Mouse (Mus musculus) intestine, embryonic 14.5 days (tissue): ENCODE data around the gene Ntrk3. TPM values are rescaled to one million over a fixed set of nuclear protein-coding genes. Genes with fewer than 3 reads are reported as not detected.

Experiments used
- ATAC-seq: fragments of 200-750 bp; cut with Nextera tagmentation; replicated peaks from 2 replicates; pipeline ENCODE4 v1.8.0; 2017; ENCODE audit warnings: low read depth, moderate number of reproducible peaks, moderate TSS enrichment, moderate library complexity; ENCODE audit not compliant: low FRiP score, low TSS enrichment
- DNase-seq: peaks from one replicate; pipeline ENCODE4 v3.0.0-alpha.2; 2018; ENCODE audit warnings: low spot score
- H3K27ac ChIP-seq: fragments of 300-500 bp; sonication (generic); 2 replicates; pipeline ENCODE4 v1.5.1; 2014; ENCODE audit warnings: low read depth, mild to moderate bottlenecking, control low read depth
- H3K27me3 ChIP-seq: fragments of 300-500 bp; sonication (generic); replicated peaks from 2 replicates; pipeline ENCODE4 v1.6.1; 2014; ENCODE audit warnings: low read length, control low read depth; ENCODE audit not compliant: control insufficient read depth, insufficient read depth
- H3K36me3 ChIP-seq: fragments of 300-500 bp; sonication (generic); 2 replicates; pipeline ENCODE4 v1.6.1; 2014; ENCODE audit warnings: low read length, control low read depth; ENCODE audit not compliant: control insufficient read depth, insufficient read depth
- H3K4me1 ChIP-seq: fragments of 300-500 bp; sonication (generic); replicated peaks from 2 replicates; pipeline ENCODE4 v1.6.1; 2014; ENCODE audit warnings: low read length, control low read depth, mixed read lengths; ENCODE audit not compliant: control insufficient read depth, insufficient read depth
- H3K4me2 ChIP-seq: fragments of 300-500 bp; sonication (generic); 2 replicates; pipeline ENCODE4 v1.6.1; 2014; ENCODE audit warnings: low read length
- H3K4me3 ChIP-seq: fragments of 300-500 bp; sonication (generic); 2 replicates; pipeline ENCODE4 v1.5.1; 2014; ENCODE audit warnings: low read depth, low read length, control low read depth, mixed read lengths
- H3K9ac ChIP-seq: fragments of 300-500 bp; sonication (generic); 2 replicates; pipeline ENCODE4 v1.6.1; 2014; ENCODE audit warnings: mild to moderate bottlenecking, low read length
- H3K9me3 ChIP-seq: fragments of 300-500 bp; sonication (generic); 2 replicates; pipeline ENCODE4 v1.6.1; 2016; ENCODE audit warnings: low read length, control low read depth; ENCODE audit not compliant: control insufficient read depth
- WGBS: fragments of 180-500 bp; shearing (Covaris S2); extraction: QIAGEN DNeasy Blood & Tissue Kit; methylation state at CpG from one replicate; pipeline ENCODE4 v1.1.7; 2014; 5-methylcytosine and 5-hydroxymethylcytosine counted together
- polyA plus RNA-seq: library from polyadenylated mRNA; unstranded; fragments of >200 nt; fragmentation: Nextera tagmentation; extraction: Ambion mirVana; gene quantifications from 2 replicates; pipeline ENCODE4 v1.2.1, GENCODE M21; 2014

Ntrk3 gene
- polyA plus RNA-seq, 1 experiment from 2014 or later = 4.5 TPM

DNA sequence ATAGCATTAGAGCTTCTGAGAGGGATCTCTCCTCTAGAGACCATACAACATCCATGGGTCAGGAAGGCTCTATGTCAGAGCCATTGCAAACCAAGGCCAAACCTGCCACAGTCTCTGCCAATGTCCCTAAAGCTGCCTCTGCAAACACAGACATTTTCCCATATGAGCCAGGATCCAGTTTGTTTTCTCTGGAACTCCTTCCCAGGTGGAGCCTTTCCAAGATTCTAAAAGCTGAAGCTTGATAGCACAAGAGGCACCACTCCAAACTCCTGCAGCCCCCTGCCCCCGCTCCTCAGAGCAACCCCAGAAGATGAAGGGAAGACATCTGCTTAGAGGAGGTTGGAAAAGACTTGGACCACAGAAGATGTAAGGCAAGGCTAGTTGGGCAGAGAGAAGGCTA, 432.8 kb downstream of the Ntrk3 start:
- no peaks in the 10 kb centered on the region for H3K27me3 ChIP-seq

DNA sequence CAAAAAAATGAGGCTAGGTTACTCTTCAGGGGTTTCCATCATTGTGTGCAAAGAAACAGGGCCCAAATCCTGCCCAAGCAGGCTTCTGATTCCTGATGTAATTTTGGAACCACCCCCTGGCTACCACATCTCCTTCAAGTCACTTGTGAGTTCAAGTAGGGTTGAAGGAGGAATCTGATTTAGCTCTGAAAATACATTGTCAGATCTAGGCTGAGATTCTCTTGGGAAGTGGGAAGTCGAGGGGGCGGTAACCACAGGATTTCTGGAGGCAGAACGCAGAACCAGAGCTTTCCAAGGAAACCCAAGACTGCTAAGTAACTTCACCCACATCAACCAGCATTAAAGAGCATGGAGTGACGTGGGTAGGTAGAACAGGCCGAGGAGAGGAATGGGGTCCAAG, 440.5 kb downstream of the Ntrk3 start:
- Histone ChIP-seq H3K9me3 (no peaks in the 10 kb centered on the region), H3K36me3 (no peaks in the 10 kb centered on the region), H3K4me2 (no peak overlapping the region), H3K27ac (no peak overlapping the region), H3K27me3 (no peaks in the 10 kb centered on the region), H3K9ac (no peak overlapping the region), H3K4me1 (no peaks in the 10 kb centered on the region), H3K4me3 (no peak overlapping the region)
- DNase-seq (no peak), ATAC-seq (no peak)
- WGBS = 92% methylated on average over 5 of the region's 5 CpGs

More for the DNA sequence above, 432.8 kb downstream of the Ntrk3 start:
- H3K9me3 ChIP-seq = no peaks in the 10 kb centered on the region
- H3K36me3 ChIP-seq = no peaks in the 10 kb centered on the region
- H3K27ac ChIP-seq = no peak overlapping the region
- no peak for ATAC-seq
- H3K4me3 ChIP-seq = no peak overlapping the region
- DNase-seq = no peak
- H3K4me2 ChIP-seq = no peak overlapping the region
- H3K9ac ChIP-seq = no peak overlapping the region
- 90% methylated on average over 1 of the region's 1 CpGs for WGBS
- H3K4me1 ChIP-seq = no peaks in the 10 kb centered on the region

DNA sequence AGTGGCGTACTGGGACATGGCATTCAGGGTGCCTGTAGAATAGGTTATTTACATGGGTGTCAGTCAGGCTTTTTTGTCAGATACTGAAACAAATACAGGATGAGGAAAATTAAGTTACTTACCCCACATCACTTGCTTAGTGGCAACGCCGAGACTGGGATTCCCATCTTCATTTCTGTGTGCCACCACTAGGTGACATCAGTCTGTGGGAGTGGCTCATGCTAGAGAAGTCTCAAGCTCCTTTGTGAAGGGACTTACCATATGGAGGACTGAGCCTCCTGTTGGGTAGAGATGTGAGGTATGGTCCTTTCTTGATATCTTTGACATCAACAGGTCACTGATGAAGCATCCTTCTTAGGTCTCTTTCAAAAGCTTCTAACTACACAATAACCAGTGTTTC, 443.5 kb downstream of the Ntrk3 start:
- H3K4me2 ChIP-seq = no peak overlapping the region

DNA sequence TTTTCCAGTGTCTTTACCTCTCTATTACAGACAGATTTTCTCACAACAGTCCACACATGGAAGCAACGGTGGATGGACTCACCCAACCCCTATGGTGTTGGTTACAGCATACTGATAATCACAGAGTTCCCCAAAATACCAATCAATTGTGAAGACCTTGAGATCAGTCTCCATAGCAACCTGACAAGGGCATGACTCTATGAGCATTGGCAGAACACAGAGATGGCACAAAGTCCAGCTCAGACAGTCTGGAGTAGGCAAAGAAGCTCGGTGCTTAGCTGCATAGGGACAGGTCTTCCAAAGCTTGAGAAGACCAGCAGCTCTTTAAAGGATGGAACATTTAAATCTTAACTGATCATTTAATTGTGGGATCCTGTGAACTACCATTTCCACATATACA, 447.6 kb downstream of the Ntrk3 start:
- DNase-seq (no peak), ATAC-seq (no peak)
- Histone ChIP-seq H3K4me3 (no peak overlapping the region), H3K9ac (no peak overlapping the region), H3K27me3 (no peaks in the 10 kb centered on the region), H3K36me3 (no peaks in the 10 kb centered on the region), H3K4me2 (no peak overlapping the region), H3K4me1 (no peaks in the 10 kb centered on the region), H3K9me3 (no peaks in the 10 kb centered on the region), H3K27ac (no peak overlapping the region)
- WGBS = 79% methylated on average over 2 of the region's 2 CpGs

More for the DNA sequence above, 443.5 kb downstream of the Ntrk3 start:
- Histone ChIP-seq H3K36me3 (no peaks in the 10 kb centered on the region), H3K9ac (no peak overlapping the region), H3K27ac (no peak overlapping the region), H3K4me1 (no peaks in the 10 kb centered on the region), H3K27me3 (no peaks in the 10 kb centered on the region), H3K4me3 (no peak overlapping the region), H3K9me3 (no peaks in the 10 kb centered on the region)
- ATAC-seq = no peak
- no peak for DNase-seq
- 78% methylated on average over 3 of the region's 3 CpGs for WGBS

DNA sequence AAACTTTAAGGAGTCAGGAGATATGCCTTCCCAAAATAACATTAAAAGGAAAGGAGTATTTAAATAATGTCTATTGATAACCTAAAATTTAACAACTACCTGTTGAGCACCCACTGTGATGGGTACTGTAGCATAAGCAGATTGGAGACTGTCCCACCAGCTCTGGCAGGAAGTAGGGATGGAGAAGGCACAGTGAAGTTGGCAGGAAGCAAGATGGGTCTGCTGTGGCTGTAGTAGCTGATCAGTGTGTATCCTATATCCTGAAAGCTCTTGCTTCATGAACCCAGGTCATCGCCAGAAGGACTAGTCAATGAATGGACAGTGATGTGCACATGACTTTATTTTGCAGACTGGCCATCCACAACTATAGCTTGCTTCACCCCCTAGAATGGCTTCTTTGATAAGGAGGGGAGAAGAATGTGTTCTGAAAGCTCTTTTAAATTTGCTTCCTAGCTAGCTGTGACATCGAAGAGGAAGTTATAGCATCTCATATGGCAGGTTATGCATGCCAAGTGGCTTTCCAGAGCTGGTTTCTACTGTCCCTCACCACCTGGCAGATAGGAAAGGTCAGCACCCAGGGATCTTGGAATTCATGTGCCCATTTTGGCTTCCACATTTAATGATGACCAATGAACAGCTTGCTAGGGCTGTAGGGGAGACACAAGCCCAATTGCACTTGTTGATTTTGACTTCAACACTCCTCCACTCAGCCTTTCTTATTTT, 451.1 kb downstream of the Ntrk3 start:
- 93% methylated on average over 2 of the region's 2 CpGs for WGBS
- ATAC-seq = no peak

DNA sequence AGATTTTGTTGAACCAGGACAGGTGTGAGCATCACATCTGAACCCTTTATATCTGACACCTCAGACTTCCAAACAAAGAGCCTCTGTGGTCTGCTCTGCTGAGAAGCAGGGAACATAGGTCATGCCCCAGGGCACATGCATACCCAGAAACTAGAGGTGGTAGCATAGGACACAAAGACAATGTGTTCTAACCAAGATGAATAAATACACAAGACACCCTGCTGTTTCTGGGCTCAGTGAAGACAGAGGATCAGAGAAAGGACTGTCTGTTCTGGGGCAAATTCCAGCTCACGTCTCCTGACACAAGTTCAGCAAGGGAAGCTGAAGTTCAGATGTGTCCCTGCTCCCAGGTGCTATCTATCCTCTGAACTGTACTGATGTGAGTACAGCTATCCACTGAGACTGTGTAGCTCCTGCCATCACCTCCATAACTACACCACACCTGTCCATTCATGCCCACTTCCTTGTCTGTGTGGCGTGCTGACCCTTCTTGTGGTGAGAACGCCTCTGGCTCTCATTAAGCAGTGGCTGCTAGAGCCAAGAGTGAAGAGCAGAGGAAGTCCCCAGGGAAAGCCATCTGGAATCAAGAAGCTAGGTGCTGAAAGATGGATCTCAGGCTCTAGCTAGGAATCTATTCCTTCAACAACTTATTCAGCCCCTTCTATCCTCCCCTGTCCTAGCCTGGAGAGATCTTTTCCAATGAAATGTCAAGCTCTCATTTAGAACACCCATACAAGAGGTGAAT, 468.1 kb downstream of the Ntrk3 start:
- Histone ChIP-seq H3K27ac (no peak overlapping the region), H3K4me1 (no peaks in the 10 kb centered on the region), H3K9me3 (no peaks in the 10 kb centered on the region), H3K4me2 (no peak overlapping the region), H3K36me3 (no peaks in the 10 kb centered on the region), H3K4me3 (no peak overlapping the region), H3K9ac (no peak overlapping the region), H3K27me3 (no peaks in the 10 kb centered on the region)
- WGBS = 69% methylated on average over 3 of the region's 3 CpGs
- DNase-seq = no peak
- ATAC-seq = no peak

More for the DNA sequence above, 451.1 kb downstream of the Ntrk3 start:
- Histone ChIP-seq H3K36me3 (no peaks in the 10 kb centered on the region), H3K27ac (no peak overlapping the region), H3K4me1 (no peaks in the 10 kb centered on the region), H3K9me3 (no peaks in the 10 kb centered on the region), H3K4me3 (no peak overlapping the region), H3K4me2 (no peak overlapping the region), H3K9ac (no peak overlapping the region), H3K27me3 (no peaks in the 10 kb centered on the region)
- DNase-seq = no peak

- ATAC-seq (no peak), DNase-seq (no peak)
- no peak overlapping the region for H3K27ac ChIP-seq
- no peaks in the 10 kb centered on the region for H3K9me3 ChIP-seq
- H3K27me3 ChIP-seq = no peaks in the 10 kb centered on the region
- no peak overlapping the region for H3K4me2 ChIP-seq
- H3K4me1 ChIP-seq = peaks cover 5% of the 10 kb centered on the region; the same call in 1 of the 2 replicates
- 19% methylated on average over 1 of the region's 1 CpGs for WGBS
- no peaks in the 10 kb centered on the region for H3K36me3 ChIP-seq
- H3K9ac ChIP-seq = no peak overlapping the region
- no peak overlapping the region for H3K4me3 ChIP-seq
These were observed 470.3 kb downstream of the Ntrk3 start for GRCm38 (mm10) chr7:78267461-78268007.

GRCm38 (mm10) chr7:78264432-78265002, 473.3 kb downstream of the Ntrk3 start:
- H3K4me2 ChIP-seq = no peak overlapping the region
- H3K9ac ChIP-seq = no peak overlapping the region
- H3K36me3 ChIP-seq = no peaks in the 10 kb centered on the region
- H3K27me3 ChIP-seq = no peaks in the 10 kb centered on the region
- no peak overlapping the region for H3K27ac ChIP-seq
- ATAC-seq (no peak), DNase-seq (no peak)
- WGBS = 52% methylated on average over 5 of the region's 5 CpGs
- H3K4me3 ChIP-seq = no peak overlapping the region
- H3K9me3 ChIP-seq = no peaks in the 10 kb centered on the region
- peaks cover 5% of the 10 kb centered on the region; the same call in 1 of the 2 replicates for H3K4me1 ChIP-seq
